Mouse (Mus musculus) adrenal gland, adult 2 months (tissue): ENCODE data around the gene Fut8. TPM values are rescaled to one million over a fixed set of nuclear protein-coding genes. Genes with fewer than 3 reads are reported as not detected.
"Not testable (repeated sequence)": the region's sequence is repeated elsewhere in the genome, so short reads cannot be mapped to it uniquely, and the experiment has no call there.

Source experiments
- DNase-seq: peaks from one replicate; pipeline ENCODE4 v3.0.0; 2021
- polyA plus RNA-seq: library from polyadenylated mRNA; depleted of rRNA; stranded (reverse); fragments of >200 nt; gene quantifications from 2 replicates; pipeline ENCODE4 v1.2.3, GENCODE M21; 2012
- total RNA-seq, 2 experiments: library from RNA; stranded (reverse); gene quantifications; 2 replicates each; pipeline ENCODE4 v1.2.3; 2021

Gene Fut8
- total and polyA plus RNA-seq, 3 experiments, result 18.5 to 43.7 (median 35.9) TPM

DNA sequence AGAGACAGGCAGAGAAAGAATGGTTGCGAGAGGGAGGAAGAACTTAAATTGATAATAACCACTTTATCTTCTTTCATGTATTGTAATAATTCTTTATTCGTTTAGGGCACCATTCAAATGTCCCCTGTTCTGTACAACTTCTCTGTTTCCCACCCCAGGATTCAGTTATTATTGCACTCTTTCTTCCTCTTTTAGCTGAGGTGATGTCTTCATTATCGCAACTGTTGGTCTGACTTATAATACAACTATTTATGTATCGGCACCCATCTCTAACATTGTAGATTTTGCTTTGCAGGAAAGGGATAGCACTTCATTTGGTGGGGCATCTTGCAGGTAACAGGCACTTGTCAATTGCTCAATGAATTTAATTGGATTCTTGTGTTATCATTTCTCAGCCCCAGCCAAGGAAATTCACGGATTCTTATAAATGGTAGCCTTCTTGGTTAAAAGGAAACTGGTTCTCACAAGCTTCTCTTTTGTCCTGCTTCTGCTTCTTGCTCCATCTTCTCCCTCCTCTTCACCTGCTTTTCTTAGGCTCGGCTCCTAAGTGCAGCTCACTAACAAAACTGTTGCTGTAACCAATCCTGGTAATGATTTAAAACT, 15.6 kb upstream of the Fut8 start:
- DNase-seq, result no peak

DNA sequence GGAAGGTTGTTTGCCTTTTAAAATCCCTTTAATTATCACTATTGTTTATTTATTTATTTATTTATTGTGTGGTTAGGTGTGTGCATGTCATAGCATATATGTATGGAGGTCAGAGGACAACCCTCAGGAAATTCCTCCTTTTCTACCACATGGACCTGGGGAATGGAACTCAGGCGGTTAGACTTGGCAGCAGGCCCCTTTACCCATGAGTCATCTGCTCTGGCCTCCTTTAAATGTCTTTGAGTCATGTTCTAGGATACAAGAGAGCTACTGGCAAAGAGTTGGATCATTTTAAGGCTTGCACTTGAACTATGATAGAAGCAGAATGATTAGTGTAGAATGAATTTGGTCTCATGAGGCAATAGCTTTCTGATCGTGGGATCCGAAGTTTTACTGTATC, 14.3 kb upstream of the Fut8 start:
- peak; percentile 88 for DNase-seq

DNA sequence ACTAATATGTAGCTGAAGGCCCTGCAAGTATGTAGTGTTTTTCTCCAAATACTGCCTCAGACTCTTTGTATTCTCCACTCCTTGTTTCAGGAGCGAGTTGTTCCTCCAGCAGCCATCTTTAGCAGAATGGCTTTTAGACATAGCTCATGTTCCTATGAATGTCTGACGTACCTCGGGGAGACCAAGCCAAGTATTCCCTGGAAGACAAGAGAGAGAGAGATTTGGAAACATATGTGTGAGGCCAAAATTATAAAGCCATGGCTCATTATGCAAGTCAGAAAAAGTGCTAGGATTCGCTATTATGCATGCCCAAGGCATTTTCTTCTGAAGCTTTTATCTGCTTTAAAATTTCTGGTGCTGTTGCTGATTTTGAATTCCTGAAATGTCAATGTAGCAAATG, 13.8 kb upstream of the Fut8 start:
- no peak for DNase-seq

DNA sequence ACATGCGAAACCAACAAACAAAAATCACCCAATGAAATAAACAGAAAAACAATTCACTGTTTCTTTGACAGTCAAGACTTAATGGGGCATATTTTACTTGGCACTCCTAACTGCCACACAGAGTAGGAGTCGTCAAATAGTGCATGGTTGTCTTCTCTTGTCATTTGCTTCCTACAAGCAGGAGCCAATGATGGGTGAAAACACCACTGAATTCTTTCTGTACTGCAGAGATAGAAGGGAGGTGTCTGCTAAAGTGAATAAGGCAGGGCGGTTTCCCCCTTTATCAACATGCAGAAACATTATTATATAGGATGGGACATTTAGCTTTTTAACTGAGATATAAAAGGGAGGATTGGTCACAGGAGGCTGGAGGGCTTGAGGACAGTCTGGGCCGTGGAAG, 13.0 kb upstream of the Fut8 start:
- no peak for DNase-seq

DNA sequence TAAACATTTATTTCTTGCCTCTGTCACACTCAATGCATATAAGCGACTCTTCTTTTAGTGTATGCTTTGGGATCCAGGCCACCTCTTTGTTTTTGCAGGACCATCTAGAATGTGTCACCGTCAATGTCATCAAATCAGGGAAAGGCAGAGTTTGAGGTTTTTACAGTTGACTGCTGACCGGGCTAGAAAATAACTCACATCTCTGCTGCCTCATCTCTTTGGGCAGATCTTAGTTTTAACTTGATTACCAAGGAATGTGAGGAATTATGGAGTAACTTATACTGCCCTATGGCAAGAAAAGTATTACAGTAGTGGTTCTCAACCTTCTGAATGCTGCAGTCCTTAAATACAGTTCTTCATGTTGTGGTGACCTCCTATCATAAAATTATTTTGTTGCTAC, 12.2 kb upstream of the Fut8 start:
- DNase-seq, result no peak

DNA sequence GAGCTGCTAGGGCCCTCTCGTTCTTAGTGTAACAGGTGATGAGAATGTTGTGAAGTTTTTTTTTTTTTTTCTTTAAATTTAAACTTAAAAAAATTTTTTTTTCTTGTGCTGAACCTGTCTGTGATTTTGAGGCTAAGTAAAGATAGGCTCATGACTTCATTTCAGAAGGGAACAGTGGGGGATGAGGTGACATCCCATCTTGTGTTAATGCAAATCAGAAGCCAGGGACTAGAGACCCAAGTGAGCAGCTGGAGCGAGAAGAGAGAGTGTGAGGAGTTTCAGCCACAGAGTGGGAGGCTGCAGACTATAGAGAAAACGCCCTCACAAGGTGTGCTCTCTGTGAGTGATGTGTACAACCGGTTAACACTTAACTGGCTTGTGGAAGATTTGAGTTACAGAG, 2.0 kb upstream of the Fut8 start:
- no peak for DNase-seq

DNA sequence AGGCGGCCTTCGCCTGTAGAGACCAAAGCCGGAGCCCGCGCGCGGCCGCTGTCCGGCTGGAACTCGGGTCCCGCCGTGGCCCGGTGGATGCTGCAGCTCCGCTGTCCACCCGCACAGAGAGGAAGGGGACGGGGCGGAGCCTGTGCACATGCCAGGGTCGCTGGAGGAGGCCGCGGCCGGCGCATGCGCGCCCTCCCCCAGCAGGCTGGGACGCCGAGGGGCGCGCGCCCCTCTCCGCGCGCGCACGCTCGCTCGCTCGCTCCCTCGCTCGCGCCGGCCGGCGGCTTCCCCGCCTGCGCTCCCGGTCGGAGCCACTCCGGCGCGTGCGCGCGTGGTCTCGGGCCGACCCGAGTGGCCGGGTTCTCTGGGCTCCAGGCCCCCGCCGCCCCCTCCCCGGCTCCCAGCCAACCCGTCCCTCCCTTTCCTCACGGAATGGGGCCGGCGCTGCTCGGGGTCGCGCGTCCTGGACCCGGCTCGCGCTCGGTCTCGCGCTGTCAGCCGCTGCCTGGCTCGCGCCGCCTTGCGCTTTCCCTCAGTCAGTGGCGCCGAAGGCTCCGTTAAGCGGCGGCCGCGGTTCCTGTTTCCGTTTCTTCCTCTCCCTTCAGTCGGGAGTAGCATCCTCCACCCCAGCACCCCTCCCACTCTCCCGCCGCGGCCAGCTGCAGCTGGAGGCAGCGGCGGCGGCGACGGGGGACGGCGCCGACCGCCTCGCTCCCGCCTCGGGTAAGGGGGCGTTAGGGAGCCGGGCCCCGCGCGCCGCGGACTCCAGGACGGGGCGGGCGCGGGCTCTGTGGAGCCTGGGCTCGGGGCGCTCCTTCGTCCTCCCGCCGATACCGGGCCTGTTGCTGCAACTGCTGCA, 835 bp downstream of the Fut8 start:
- DNase-seq, result peak; percentile 96

DNA sequence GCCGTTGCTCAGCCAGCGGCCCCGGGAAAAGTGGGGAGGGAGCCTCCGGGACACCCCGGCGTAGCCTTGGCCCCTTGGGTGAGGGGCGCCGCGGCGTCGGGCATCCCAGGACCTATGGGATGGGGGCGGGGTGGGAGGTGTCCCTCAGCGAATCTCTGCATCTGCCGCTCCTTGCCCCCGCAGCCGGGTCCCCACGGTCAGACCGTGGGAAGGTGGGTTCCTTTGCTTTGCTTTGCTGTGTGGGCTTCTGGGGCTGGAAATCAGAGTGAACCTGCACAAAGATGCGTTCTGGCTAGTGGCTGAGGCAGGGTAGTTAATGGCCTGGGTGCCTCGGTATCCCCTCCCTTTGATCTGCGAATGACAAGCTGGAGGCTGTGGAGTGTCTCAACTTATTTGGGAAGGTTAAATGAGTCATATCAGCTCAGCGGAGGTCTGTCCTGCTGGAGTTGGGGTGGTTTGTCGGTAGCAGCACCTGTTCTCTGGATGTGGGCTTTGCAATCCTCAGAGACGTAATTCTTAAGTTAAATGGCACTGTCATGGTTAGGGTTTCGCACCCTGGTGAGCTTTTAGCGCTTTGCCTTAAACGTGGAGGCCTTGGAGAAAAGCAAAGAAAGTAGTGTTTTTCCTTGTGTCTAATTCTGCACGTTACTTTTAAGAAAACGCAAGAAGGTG, 1.6 kb downstream of the Fut8 start:
- peak; percentile 75 for DNase-seq

DNA sequence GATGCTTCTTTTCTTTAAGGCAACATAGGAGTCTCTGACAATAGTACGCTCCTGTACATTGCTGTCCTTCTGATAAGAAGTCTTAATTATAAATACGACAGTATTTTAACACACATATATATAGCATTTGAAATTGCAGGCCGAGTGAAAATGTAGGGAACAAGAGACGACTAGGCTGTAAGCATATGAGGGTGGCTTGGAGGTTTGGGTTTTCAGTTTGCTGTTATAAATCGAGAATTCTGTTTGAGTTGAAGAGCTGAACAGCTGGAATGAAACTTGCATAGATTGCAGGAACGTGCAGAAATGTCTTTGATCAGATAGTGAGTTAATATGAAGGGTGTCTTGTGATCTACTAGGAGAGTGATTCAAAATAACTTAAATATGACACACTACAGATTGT, 2.4 kb downstream of the Fut8 start:
- peak; percentile 5 for DNase-seq

DNA sequence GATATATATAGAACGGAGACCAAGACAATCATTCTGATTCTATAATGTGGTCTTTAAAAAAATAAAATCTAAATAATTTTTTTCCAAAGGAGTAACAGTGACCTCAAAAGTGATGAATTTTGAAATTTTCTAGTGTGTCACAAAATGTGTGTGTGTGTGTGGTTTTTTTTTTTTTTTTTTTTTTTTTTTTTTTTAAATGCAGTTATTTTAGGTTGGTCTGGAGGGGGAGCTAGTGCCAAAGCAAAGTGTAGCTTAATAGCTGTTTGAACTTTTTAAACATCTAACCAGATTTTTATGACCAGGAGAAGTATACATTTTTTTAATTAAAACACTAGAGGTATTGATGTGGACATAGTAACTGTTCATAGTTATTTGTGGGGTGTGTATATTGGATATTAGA, 2.9 kb downstream of the Fut8 start:
- peak; percentile 13 for DNase-seq

DNA sequence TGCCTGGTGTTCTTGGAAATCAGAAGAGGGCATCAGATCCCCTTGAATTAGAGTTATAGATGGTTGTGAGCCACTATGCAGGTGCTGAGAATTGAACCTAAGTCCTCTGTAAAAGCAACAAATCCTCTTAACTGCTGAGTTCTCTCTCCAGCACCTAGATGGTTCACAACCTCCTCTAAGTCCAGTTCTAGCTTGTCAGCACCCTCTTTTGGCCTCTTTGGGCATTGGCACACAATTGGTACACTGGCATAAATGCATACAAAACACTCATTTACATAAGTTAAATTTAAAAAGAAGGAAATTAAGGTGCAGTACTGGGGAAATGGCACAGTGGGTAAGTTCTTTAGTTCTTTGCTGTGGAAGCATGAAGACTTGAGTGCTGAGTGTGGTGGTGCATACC, 24.7 kb downstream of the Fut8 start:
- DNase-seq, result peak; percentile 8

DNA sequence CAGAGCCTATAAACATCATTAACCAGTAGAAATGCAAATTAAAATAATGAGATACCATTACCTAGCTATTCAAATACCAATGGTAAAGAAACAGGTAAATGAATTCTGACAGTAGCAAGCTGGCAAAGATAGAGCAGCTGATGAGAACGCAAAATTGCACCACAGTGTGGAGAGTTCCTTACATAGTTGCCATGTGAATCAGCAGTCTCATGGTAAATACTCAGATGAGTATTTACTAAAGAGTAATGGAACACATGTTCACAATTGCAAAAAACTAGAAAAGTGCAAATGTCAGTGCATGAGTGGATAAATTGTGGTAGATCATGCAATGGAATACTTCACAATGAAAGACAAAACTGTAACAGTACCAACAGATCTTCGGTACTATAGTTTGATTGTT, 25.9 kb downstream of the Fut8 start:
- no peak for DNase-seq

DNA sequence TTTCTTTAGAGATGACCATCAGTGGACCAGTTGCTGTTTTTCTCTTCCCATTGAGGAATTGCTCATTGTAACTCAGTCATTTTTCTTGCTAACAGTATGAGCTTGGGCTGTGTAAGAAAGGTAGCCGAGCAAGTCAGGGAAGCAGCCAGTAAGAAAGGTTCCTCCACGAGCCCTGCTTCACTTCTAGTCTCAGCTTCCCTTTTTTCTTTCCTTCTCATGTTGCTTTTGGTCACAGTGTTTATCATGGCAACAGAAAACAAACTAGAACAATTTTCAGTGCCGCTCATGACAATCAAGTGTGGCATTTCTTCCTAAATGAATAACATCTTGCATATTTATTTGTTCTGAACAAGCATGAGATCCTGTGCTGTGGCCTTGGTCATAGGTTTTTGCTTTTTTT, 32.8 kb downstream of the Fut8 start:
- DNase-seq, result no peak

DNA sequence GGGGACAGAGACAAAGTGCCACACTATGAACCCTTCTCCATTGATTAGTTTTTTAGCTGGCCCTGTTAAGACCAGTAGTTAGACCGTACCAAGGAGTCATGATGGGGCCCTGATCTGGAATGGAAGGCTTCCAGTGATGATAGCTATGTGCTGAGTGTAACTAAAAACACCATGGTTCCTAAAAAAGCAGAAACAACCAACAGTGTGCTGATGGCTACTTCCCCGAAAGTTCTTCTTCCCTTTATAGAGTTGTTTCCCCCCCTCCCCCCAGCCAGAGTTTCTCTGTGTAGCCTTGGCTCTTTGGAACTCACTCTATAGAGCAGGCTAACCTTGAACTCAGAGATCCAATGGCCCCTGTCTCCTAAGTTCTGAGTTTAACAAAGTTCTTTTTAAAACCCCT, 50.6 kb downstream of the Fut8 start:
- no peak for DNase-seq

DNA sequence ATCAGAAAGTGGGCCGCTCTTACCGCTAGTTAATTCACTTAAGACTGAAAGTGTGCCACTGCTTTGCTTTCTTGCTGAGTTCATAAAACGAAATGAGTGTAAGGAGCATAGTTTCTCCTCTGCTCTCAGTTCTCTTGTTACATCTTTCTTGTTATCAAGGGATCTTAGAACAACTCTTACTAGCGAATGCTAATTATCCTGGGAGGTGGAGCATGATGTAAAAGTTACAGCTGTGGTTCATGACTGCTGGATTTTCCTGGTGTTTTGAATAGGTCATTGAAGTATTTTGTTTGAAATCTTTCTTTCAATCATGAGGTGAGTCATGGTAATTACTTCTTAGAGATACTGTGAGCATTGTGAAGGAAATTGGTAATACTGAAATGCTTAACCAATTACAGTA, 53.1 kb downstream of the Fut8 start:
- DNase-seq, result no peak

DNA sequence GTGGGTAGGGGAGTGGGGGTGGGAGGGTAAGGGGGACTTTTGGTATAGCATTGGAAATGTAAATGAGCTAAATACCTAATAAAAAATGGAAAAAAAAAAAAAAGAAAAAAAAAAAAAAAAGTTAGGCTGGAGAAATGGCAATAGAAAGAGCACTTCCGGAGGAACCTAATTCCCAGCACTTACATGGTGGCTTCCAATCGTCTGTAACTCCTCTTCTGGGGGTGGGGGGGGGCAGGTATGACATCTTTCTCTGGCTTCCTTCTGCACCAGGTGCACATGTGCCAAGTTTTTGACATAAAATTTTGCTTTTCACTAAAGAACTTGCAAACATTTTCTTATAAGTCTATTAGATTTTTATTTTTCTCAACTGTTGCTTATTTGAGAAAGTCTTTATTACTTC, 53.9 kb downstream of the Fut8 start:
- not testable (repeated sequence) for DNase-seq

DNA sequence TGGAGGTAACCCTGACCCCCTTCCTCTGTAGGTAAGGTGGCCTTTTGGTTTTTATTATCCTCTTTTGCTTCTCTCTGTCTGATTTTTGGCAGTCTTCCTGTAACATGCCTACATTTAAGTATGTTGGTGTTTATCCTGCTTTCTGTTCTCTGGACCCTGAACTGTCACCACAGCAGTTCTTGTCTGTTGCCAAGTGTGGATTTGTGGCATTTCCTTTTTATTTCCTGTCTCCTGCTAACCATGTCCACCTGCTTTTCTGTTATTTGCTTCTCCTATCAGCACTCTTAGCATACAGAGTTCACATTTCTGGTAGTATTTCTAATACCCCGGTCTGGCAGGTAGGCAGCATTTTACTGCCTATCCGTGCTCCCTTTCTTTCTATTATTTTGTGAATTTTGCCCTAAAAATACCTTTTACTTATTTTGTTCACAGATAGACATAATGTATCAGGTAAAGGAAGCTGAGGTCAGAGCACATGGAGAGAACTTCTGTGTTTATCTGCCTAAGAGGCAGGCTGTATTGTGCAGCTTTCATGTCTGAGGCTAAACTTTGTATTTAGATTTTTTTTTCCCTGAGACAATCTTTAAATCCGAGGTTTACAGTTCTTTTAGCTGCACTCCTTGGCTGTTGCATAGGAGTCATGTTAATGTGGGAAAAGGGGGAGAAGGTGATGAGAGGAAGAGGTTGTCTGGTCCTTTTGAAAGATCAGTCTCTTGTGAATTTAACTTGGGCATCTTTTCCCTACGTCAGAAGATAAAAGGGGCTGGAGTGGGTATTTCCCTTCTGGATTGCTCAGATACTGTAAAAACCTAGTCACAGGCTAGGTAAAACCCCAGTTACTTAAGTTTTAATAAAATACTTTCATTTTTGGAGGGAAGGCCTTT, 54.7 kb downstream of the Fut8 start:
- no peak for DNase-seq

DNA sequence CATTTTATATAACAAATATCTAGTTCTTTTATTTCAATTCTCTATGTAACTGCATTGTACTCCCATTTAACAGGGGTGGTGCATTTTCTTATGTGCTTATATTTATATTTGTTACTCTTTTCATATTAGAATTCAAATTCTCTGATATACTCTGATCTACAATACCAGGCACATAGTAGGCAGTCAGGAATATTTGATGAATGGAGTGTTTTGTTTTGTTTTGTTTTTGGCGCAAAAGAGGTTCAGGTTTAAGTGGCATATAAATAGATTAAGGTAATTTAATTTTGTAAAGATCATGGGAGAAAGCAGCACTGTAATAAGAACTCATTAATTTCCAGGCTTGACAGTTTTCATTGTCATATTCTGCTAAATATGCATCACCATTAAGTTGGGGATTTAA, 58.2 kb downstream of the Fut8 start:
- no peak for DNase-seq

DNA sequence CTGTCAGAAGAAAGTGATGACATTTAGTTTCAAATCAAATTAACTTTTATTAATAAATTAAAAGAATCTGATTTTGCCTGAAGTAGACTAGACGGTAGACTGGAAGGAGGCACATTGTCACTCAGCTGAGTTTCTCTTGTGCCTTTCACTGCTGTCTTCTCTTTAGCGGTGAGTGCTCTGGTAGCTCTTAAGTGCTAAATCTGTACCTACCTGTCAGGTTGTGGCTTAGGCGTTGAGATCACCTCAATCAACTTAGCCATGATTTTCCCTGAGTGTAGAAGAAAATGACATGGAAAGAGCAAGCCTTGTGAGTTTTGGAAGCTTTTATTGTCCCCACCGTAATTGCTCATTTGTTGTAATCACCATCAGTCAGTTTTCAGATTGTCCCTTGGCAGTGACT, 59.2 kb downstream of the Fut8 start:
- DNase-seq, result no peak

DNA sequence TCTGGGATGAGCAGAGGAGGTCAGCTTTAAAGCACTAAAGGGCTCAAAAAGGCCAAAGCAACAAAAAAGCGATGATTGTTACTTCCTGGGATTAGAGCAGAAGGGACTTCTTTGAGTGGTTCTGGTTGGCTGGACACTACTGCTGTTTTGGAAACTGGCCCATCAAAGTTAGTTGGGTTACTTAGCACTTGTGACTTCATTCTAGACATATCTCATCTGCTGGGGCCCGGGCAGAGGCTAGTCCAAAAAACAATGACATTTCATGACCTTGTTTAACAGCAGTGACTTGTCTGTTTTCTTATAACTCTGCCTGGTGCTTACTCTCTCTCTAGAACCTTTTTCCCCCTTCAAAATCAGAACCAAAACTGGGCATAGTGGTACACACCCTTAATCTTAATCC, 59.9 kb downstream of the Fut8 start:
- peak; percentile 7 for DNase-seq

DNA sequence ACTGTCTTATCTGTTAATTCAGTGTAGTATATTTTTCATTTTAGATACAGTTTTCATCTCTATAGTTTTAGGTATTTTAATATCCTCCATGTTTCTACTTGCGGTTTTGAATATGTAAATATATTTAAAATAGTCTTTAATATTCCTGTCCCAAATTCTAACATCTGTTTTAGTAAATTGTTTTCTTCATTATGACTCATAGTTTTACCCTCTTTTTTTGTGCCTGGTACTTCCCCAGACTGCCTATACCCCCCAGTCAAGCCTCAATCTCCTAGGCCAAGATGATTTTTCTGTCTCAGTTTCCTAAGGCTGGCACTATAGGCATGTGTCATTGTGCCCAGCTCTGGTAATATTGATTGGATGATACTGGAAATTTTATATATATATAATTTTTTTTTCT, 64.1 kb downstream of the Fut8 start:
- no peak for DNase-seq

DNA sequence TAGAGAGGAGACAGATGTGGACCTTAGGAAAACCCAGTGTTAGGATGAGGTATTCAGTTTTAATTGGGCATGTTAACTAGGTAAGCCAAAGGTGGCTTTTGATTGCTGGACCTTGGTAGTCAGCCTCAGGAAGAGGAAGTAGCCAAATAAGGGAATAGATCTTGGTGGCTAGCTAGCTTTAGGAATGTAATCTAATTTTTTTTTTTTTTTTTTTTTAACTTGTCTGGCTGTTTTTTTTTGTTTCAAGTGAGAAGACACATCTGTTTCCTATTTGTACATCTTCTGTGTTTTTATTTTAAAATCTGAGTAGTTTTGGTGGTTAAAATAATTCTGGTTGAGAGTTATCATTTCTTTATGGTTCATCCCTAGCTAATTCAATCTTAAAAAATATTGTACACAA, 65.4 kb downstream of the Fut8 start:
- DNase-seq, result no peak
